Mouse (Mus musculus): ENCODE data around the gene Rhoj. TPM values are rescaled to one million over a fixed set of nuclear protein-coding genes. Genes with fewer than 3 reads are reported as not detected.

Gene Rhoj
- polyA plus RNA-seq, 1 experiment = 11.8 TPM

DNA sequence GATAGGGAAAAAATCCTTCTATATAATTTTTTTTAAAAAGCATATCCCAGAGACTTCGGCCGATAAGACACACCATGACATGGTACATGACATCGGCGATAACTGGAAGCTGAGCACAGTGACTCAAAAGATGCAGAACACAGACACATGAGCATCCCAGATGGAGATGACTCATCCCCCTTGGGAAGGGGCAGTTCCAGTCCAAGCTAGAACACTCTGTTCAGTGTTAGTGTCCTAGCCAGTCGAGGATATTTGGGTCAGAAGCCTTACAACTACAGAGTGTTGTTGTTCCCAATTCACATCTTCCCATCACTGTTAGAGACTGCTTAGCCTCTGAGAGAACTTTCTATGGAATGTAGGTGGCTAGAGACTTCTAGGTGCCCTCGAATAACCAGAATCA lies 4.0 kb upstream of the Rhoj start:
- H3K4me3 ChIP-seq (ENCODE audit: insufficient read depth, poor library complexity, severe bottlenecking) = no peak overlapping the region
- peak; percentile 28 for TF ChIP-seq MAX (IDR thresholded peaks at IDR 0.05)
- no peak for TF ChIP-seq CTCF (IDR thresholded peaks at IDR 0.05; ENCODE audit: control insufficient read depth, insufficient read depth, insufficient read length)
- no peak for TF ChIP-seq USF1 (IDR thresholded peaks at IDR 0.05; ENCODE audit: low read depth)
- no peaks in the 10 kb centered on the region for H3K79me3 ChIP-seq (ENCODE audit: low read depth)
- H3K79me2 ChIP-seq (ENCODE audit: control insufficient read depth, insufficient read depth) = no peaks in the 10 kb centered on the region
- no peaks in the 10 kb centered on the region for H3K36me3 ChIP-seq (ENCODE audit: control insufficient read depth, insufficient read depth)
- no peak overlapping the region for H3ac ChIP-seq (ENCODE audit: control insufficient read depth, insufficient read length, low read depth)
- no peaks in the 10 kb centered on the region for H3K27me3 ChIP-seq (ENCODE audit: control insufficient read depth, insufficient read depth, insufficient read length)

GRCm38 (mm10) chr12:75309756-75310155 lies 1.6 kb downstream of the Rhoj start:
- Histone ChIP-seq H3K79me2 (ENCODE audit: control insufficient read depth, insufficient read depth) (no peaks in the 10 kb centered on the region), H3K79me3 (ENCODE audit: low read depth) (no peaks in the 10 kb centered on the region), H3K36me3 (ENCODE audit: control insufficient read depth, insufficient read depth) (no peaks in the 10 kb centered on the region), H3K27me3 (ENCODE audit: control insufficient read depth, insufficient read depth, insufficient read length) (no peaks in the 10 kb centered on the region), H3ac (ENCODE audit: control insufficient read depth, insufficient read length, low read depth) (peak overlapping the region; percentile 54), H3K4me3 (ENCODE audit: insufficient read depth, poor library complexity, severe bottlenecking) (peak overlapping the region; percentile 54)
- no peak for TF ChIP-seq USF1 (IDR thresholded peaks at IDR 0.05; ENCODE audit: low read depth)
- no peak for TF ChIP-seq CEBPB (IDR thresholded peaks at IDR 0.05; ENCODE audit: low read depth)
- no peak for TF ChIP-seq FOSL1 (IDR thresholded peaks at IDR 0.05; ENCODE audit: insufficient read depth, low read length, poor library complexity, severe bottlenecking)
- TF ChIP-seq MYOG (IDR thresholded peaks at IDR 0.05; ENCODE audit: control insufficient read depth, extremely low read depth, insufficient read length) = no peak
- no peak for TF ChIP-seq MYOD1 (IDR thresholded peaks at IDR 0.05; ENCODE audit: control insufficient read depth, insufficient read length, low read depth)
- no peak for TF ChIP-seq CTCF (IDR thresholded peaks at IDR 0.05; ENCODE audit: control insufficient read depth, insufficient read depth, insufficient read length)

GRCm38 (mm10) chr12:75310766-75311165 lies 2.6 kb downstream of the Rhoj start:
- TF ChIP-seq MYOG (IDR thresholded peaks at IDR 0.05; ENCODE audit: control insufficient read depth, extremely low read depth, insufficient read length) = no peak
- no peak for TF ChIP-seq FOSL1 (IDR thresholded peaks at IDR 0.05; ENCODE audit: insufficient read depth, low read length, poor library complexity, severe bottlenecking)
- TF ChIP-seq MAX (IDR thresholded peaks at IDR 0.05) = no peak
- no peak for TF ChIP-seq CTCF (IDR thresholded peaks at IDR 0.05; ENCODE audit: control insufficient read depth, insufficient read depth, insufficient read length)
- no peak for TF ChIP-seq MYOD1 (IDR thresholded peaks at IDR 0.05; ENCODE audit: control insufficient read depth, insufficient read length, low read depth)
- TF ChIP-seq USF1 (IDR thresholded peaks at IDR 0.05; ENCODE audit: low read depth) = no peak
- no peak for TF ChIP-seq CEBPB (IDR thresholded peaks at IDR 0.05; ENCODE audit: low read depth)
- Histone ChIP-seq H3K27me3 (ENCODE audit: control insufficient read depth, insufficient read depth, insufficient read length) (no peaks in the 10 kb centered on the region), H3K4me3 (ENCODE audit: insufficient read depth, poor library complexity, severe bottlenecking) (no peak overlapping the region), H3K36me3 (ENCODE audit: control insufficient read depth, insufficient read depth) (no peaks in the 10 kb centered on the region), H3K79me3 (ENCODE audit: low read depth) (no peaks in the 10 kb centered on the region), H3ac (ENCODE audit: control insufficient read depth, insufficient read length, low read depth) (no peak overlapping the region), H3K79me2 (ENCODE audit: control insufficient read depth, insufficient read depth) (no peaks in the 10 kb centered on the region)

DNA sequence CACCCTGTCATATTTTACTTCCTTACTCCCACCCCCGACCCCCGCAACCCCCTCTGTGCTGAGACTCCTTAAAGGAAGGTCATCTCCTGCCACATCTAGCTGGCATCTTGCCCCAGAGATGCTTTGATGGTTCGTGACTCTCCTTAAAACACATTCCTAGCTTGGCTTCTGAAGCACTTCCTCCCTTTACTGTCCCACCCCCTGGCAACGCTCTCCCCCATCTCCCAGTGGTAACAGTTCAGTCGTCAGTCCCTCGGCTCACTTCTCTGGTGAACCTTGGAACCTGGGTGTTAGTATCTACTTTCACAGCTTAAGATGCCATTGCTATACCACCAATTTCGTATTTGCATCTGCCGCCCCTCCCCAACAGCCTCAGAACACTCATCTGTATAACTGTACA lies 3.8 kb downstream of the Rhoj start:
- no peak overlapping the region for H3ac ChIP-seq (ENCODE audit: control insufficient read depth, insufficient read length, low read depth)
- no peaks in the 10 kb centered on the region for H3K79me3 ChIP-seq (ENCODE audit: low read depth)

GRCm38 (mm10) chr12:75313992-75314391 lies 5.9 kb downstream of the Rhoj start:
- no peaks in the 10 kb centered on the region for H3K27me3 ChIP-seq (ENCODE audit: control insufficient read depth, insufficient read depth, insufficient read length)
- no peak for TF ChIP-seq CEBPB (IDR thresholded peaks at IDR 0.05; ENCODE audit: low read depth)
- no peak for TF ChIP-seq FOSL1 (IDR thresholded peaks at IDR 0.05; ENCODE audit: insufficient read depth, low read length, poor library complexity, severe bottlenecking)
- no peak for TF ChIP-seq USF1 (IDR thresholded peaks at IDR 0.05; ENCODE audit: low read depth)
- TF ChIP-seq MYOG (IDR thresholded peaks at IDR 0.05; ENCODE audit: control insufficient read depth, extremely low read depth, insufficient read length) = no peak
- TF ChIP-seq MAX (IDR thresholded peaks at IDR 0.05) = no peak
- no peak for TF ChIP-seq CTCF (IDR thresholded peaks at IDR 0.05; ENCODE audit: control insufficient read depth, insufficient read depth, insufficient read length)
- no peaks in the 10 kb centered on the region for H3K36me3 ChIP-seq (ENCODE audit: control insufficient read depth, insufficient read depth)
- no peaks in the 10 kb centered on the region for H3K79me2 ChIP-seq (ENCODE audit: control insufficient read depth, insufficient read depth)
- no peak overlapping the region for H3K4me3 ChIP-seq (ENCODE audit: insufficient read depth, poor library complexity, severe bottlenecking)
- no peak overlapping the region for H3ac ChIP-seq (ENCODE audit: control insufficient read depth, insufficient read length, low read depth)
- H3K79me3 ChIP-seq (ENCODE audit: low read depth) = no peaks in the 10 kb centered on the region

More for the DNA sequence above, 3.8 kb downstream of the Rhoj start:
- Histone ChIP-seq H3K36me3 (ENCODE audit: control insufficient read depth, insufficient read depth) (no peaks in the 10 kb centered on the region), H3K79me2 (ENCODE audit: control insufficient read depth, insufficient read depth) (no peaks in the 10 kb centered on the region), H3K4me3 (ENCODE audit: insufficient read depth, poor library complexity, severe bottlenecking) (no peak overlapping the region), H3K27me3 (ENCODE audit: control insufficient read depth, insufficient read depth, insufficient read length) (no peaks in the 10 kb centered on the region)
- TF ChIP-seq MYOG (IDR thresholded peaks at IDR 0.05; ENCODE audit: control insufficient read depth, extremely low read depth, insufficient read length) (no peak), FOSL1 (IDR thresholded peaks at IDR 0.05; ENCODE audit: insufficient read depth, low read length, poor library complexity, severe bottlenecking) (no peak), USF1 (IDR thresholded peaks at IDR 0.05; ENCODE audit: low read depth) (no peak), CEBPB (IDR thresholded peaks at IDR 0.05; ENCODE audit: low read depth) (no peak), CTCF (IDR thresholded peaks at IDR 0.05; ENCODE audit: control insufficient read depth, insufficient read depth, insufficient read length) (no peak), MAX (IDR thresholded peaks at IDR 0.05) (no peak), MYOD1 (IDR thresholded peaks at IDR 0.05; ENCODE audit: control insufficient read depth, insufficient read length, low read depth) (no peak)

DNA sequence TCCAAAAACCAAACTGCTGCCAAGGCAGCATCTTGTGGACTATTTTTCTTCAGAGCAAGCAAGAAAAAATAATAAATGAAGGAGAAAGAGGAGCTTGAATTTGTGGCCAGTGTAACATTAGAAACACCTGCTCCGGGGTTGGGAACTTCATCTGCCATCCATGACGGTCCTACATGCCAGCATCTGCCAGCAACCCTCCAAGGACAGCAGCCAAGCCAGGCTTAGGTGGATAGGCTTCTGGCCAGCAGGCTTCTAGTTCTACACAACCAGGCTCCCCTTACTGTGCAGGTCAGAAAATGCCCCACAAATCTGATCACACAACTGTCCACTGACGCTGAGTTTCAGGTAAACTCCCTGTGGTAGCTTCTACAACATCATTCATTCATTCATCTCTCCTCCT lies 7.7 kb downstream of the Rhoj start:
- H3K79me3 ChIP-seq (ENCODE audit: low read depth) = no peaks in the 10 kb centered on the region
- no peaks in the 10 kb centered on the region for H3K36me3 ChIP-seq (ENCODE audit: control insufficient read depth, insufficient read depth)
- H3K79me2 ChIP-seq (ENCODE audit: control insufficient read depth, insufficient read depth) = no peaks in the 10 kb centered on the region
- no peak overlapping the region for H3K4me3 ChIP-seq (ENCODE audit: insufficient read depth, poor library complexity, severe bottlenecking)
- no peaks in the 10 kb centered on the region for H3K27me3 ChIP-seq (ENCODE audit: control insufficient read depth, insufficient read depth, insufficient read length)
- H3ac ChIP-seq (ENCODE audit: control insufficient read depth, insufficient read length, low read depth) = no peak overlapping the region
- TF ChIP-seq MYOG (IDR thresholded peaks at IDR 0.05; ENCODE audit: control insufficient read depth, extremely low read depth, insufficient read length) (no peak), MYOD1 (IDR thresholded peaks at IDR 0.05; ENCODE audit: control insufficient read depth, insufficient read length, low read depth) (no peak), CTCF (IDR thresholded peaks at IDR 0.05; ENCODE audit: control insufficient read depth, insufficient read depth, insufficient read length) (no peak), MAX (IDR thresholded peaks at IDR 0.05) (no peak), USF1 (IDR thresholded peaks at IDR 0.05; ENCODE audit: low read depth) (no peak), FOSL1 (IDR thresholded peaks at IDR 0.05; ENCODE audit: insufficient read depth, low read length, poor library complexity, severe bottlenecking) (no peak), CEBPB (IDR thresholded peaks at IDR 0.05; ENCODE audit: low read depth) (no peak)
